Mouse (Mus musculus) brain, embryonic 14.5 days (tissue): ENCODE results near the gene Efl1. TPM values are rescaled to one million over a fixed set of nuclear protein-coding genes. Genes with fewer than 3 reads are reported as not detected.

Experiments used
- DNase-seq: peaks from one replicate; pipeline ENCODE4 v3.0.0-alpha.2; 2011; ENCODE audit warnings: low read depth
- CTCF ChIP-seq: fragments of 200-500 bp; IDR thresholded peaks from 2 replicates; pipeline ENCODE4 v1.5.1; 2012; ENCODE audit warnings: inconsistent platforms, mild to moderate bottlenecking, moderate library complexity, borderline replicate concordance; ENCODE audit not compliant: insufficient read depth, insufficient read length; ENCODE audit errors: extremely low read depth
- POLR2A ChIP-seq: fragments of 200-500 bp; IDR thresholded peaks from 2 replicates; pipeline ENCODE4 v1.6.1; 2012; ENCODE audit warnings: mild to moderate bottlenecking, inconsistent platforms, borderline replicate concordance; ENCODE audit not compliant: poor library complexity, insufficient read depth, insufficient read length, severe bottlenecking; ENCODE audit errors: extremely low read depth
- polyA plus RNA-seq: library from polyadenylated mRNA; depleted of rRNA; stranded (reverse); fragments of >200 nt; gene quantifications from 2 replicates; pipeline ENCODE4 v1.2.3, GENCODE M21; 2012; rRNA removed

Gene Efl1
- 8.0 and 11.2 TPM in 2 replicates for polyA plus RNA-seq

DNA sequence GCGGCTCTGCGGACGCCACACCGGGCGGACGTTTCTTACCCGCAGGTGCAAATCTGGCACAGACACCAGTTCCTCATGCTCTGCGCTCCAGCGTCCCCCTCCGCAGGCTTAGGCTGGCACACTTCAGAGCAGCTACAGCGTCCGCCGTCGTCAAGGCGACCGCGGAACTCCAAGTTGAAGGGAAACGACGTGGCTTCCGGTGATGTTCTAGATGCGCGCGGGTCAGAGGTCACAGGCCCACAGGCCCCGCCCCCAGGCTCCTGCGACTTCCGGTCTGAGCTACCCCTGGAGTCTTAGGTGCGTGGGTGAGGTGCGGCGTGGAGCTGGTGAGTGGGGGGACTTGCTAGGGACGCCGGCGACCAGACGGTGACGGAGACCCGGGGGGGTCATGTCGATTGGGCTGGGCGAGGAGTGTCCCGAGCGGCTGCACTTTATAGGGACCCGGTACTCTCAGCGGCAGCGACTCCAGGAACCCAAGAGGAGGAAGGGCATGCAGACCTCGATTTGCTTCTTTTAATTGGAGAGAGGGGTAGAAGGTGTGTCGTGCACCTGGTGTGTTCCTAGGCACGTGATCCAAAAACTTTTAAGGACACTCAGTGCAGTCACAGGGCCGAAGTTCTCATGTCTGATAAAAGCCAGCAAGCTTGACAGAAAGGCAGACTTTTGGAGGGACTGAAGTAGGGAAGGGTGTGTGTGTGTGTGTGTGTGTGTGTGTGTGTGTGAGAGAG, at the start of gene Efl1, which contains the start of gene Saxo2:
Gene Efl1, plus strand, starts transcription at position 262 of the 728 bp plus-strand sequence.
Gene Saxo2, minus strand, starts transcription at position 176 of the 728 bp plus-strand sequence.
- DNase-seq, result peak; percentile 98
- TF ChIP-seq POLR2A (peak; percentile 21; the same call in 1 of the 2 replicates), CTCF (no peak)

DNA sequence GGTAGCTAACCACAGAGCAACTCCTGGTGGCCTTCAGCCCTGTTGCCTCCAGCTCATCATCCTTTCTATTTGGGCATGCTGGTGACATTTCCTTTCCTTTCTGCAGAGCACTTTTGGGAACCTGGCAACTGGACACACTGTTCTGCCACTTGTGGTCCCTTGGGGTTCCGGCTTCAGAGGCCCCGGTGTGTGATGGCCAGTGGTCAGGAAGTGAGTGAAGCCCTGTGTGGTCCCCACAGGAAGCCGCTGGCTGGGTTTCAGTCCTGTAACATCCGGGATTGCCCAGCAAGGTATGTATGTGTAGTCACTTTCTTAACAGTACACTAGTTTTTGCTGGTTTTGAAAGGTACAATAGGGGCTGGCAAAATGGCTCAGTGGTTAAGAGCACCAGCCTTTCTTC, 46.4 kb upstream of the Efl1 start:
- DNase-seq, result no peak
- TF ChIP-seq POLR2A (no peak), CTCF (no peak)

DNA sequence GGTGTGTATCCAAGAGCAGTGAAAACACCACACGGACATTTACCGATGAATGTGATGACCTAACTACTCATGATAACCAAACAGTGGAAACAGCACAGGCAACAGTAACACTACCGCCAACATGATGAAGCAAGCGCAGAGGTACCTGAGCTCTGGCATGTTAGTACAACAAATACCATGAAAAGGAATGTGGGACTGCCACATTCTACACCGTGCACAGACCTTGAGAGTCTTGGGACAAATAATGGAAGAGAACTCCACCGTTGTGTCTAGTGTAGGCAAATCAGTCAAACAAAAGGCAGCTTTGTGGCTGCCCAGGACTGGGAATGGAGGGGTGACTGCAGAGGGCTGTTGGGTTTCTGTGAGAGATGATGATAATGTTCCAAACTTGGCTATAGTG, 43.0 kb upstream of the Efl1 start:
- no peak for DNase-seq
- no peak for TF ChIP-seq POLR2A
- no peak for TF ChIP-seq CTCF

DNA sequence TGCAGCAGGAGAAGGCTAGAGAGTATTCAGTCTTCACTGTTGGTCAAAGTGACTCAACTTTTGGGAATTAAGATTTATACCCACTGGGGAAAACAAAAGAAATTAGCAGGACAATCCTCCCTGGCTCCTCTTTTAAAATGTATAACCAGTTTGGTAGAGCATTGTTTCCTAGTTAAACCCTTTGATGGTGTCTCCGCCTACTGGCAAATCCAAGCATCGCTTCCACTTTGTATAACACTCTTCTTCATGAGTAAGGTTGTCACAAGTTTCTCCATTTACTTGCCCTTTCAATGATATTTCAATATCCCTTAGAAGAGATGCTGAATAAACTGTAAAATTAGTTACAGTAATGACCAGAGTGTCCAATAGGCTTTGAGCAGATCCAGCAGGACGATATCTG, 38.8 kb upstream of the Efl1 start:
- DNase-seq, result peak; percentile 7
- TF ChIP-seq CTCF, result peak; percentile 19; the same call in 1 of the 2 replicates
- TF ChIP-seq POLR2A, result no peak

DNA sequence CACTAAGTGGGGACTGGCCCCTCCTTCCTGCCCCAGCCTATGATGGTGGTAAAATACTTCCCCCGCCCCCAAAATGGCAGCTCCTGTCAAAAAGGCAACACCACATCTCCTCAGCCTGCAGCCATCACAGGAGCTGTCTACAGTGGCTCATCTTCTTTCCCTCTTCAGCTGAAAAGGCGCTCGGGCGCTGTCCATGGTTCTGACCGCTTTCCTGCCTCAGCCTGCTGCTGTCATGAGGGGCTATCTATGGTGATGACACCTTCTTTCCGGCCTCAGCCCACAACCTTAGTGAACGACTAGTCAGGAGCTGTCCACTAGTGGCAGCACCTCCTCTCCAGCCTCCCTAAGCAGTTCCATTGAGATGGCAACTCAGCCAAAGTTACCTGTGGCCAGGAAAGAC, 23.1 kb upstream of the Efl1 start:
- TF ChIP-seq CTCF, result no peak
- TF ChIP-seq POLR2A, result no peak
- DNase-seq, result no peak

DNA sequence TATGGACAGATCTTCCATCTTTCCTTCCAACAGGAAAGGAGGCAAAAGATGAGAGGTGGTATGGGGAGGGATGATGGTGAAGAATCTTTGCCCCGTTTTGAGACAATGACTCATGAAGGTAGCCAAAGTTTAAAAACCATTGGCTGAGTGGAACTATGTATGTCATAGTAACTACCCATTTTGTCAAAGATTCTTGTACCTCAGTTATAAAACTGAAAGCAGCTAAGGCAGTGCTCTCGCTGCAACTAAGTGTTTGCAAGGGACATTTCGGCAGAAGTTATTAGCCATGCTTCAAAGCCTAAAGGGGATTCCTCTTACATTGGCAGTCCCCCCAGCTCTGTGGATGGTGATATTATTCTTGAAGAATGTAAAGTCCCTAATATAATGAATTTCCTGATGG, 1.2 kb upstream of the Efl1 start:
- TF ChIP-seq POLR2A (no peak), CTCF (no peak)
- DNase-seq, result no peak

DNA sequence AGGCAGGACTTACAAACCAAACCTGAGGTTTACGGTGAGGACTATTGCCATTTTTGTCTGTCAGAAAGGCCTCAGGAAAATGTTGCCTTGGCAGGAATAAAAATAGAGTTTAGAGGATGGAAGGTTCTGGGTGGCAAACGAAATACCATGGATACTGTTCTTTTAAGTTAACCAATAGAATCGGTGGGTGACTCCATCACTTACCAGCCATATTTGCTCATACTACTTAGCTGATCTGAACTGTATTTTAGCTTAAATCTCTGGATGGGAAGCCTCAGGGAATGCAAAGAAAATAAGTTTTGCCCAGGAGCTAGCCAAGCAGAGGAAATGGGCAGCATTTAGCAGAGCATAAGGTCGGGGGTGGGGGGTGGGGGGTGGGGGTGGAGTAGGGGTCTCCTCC, 505 bp upstream of the Efl1 start:
- no peak for DNase-seq
- no peak for TF ChIP-seq POLR2A
- no peak for TF ChIP-seq CTCF

DNA sequence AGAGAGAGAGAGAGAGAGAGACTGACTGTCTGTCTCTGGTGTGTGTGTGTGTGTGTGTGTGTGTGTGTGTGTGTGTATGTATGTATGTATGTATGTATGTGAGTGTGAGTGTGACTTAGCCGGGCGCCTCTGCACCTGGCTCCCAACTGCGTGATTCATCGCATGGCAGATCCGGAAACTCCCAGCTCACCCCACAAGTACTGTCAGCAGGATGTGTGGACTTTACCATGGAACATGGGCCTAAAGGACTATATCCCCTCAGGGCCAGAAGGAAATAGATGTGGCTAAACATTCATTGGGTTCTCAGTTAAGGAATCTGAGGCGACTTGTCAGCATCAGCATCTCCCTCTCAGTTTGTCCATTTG, 649 bp downstream of the Efl1 start:
- peak; percentile 5 for DNase-seq
- TF ChIP-seq POLR2A (no peak), CTCF (no peak)

DNA sequence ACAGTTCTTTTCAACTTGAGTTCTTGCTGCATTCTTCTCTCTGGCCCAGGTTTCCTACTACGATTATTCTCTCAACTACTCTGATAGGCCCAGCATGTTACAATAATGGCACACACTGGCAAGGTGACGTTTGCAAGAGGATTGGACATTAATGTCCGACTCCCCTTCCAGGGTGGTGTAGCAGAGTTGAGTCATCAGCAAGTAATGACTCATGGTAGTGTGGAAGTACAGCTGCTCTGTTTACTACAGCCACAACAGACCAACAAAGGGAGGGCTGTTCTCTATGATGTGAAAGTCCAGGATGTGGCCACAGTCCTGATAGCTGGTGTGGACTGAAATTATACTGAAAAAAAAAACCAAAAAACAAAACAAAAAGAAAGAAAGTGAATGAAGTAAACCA, 16.2 kb downstream of the Efl1 start:
- no peak for DNase-seq
- TF ChIP-seq POLR2A (no peak), CTCF (no peak)

DNA sequence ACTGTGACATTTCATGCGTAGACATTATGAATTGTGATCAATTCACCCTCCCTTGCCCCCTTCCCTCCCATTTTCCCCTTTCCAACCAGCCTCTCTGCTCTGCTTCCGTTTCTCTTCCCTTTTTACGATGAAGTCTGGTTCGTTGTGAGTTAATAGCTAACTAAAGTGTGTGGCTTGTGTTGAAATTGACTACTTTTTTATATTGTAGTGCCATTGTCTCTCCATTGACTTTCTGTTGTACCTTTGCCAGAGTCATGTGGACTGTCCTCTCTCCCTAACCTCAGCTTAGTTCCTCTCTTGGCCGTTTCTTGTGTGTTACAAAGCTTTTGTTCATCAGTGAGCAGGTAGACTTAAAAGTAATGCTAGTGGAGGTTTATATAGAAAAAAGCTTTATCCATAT, 27.6 kb downstream of the Efl1 start:
- DNase-seq, result no peak
- TF ChIP-seq POLR2A (no peak), CTCF (no peak)

DNA sequence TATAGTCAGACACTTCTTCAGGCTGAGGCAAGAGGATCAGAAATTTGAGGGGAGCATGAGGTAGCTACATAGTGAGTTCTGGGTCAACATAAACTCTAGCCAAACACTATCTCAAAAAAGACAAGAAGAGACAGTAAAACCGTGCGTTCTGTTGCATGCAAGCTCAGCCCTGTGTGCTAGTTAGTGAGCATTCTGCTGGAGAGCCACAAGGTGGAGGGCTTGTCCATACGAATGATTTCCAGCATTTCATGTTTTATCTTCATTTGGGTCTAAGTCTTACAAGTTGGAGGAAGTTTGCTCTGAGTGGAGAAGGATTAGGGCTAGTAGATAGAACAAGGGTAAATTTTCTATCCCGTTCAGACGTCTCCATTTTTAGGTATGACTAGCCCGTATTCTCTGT, 28.4 kb downstream of the Efl1 start:
- DNase-seq, result peak; percentile 64
- peak; percentile 52; the same call in 1 of the 2 replicates for TF ChIP-seq CTCF
- TF ChIP-seq POLR2A, result no peak

DNA sequence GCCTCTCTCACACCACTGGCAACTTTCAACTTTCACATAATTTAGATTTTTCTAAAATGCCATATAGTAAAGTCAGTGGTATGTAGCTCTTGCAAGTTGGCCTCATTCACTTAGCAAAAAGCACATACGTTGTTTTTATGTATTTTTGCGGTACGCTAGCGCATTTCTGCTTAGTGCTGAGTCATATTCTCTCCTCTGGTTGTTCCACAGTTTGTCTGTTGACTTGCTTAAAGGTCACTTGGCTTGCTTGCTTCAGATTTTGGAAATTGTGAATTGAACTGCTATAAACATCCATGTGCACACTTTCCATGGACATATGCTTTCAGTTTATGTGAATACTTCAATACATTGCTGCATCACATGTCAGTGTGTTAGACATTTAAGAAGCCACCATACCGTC, 31.5 kb downstream of the Efl1 start:
- TF ChIP-seq CTCF (no peak), POLR2A (no peak)
- DNase-seq, result no peak
